Mouse (Mus musculus): ENCODE data around the gene Onecut1. TPM values are rescaled to one million over a fixed set of nuclear protein-coding genes. Genes with fewer than 3 reads are reported as not detected.

The Onecut1 gene
- total RNA-seq, 2 experiments from 2014 or later = 0.14 to 0.16 TPM

DNA sequence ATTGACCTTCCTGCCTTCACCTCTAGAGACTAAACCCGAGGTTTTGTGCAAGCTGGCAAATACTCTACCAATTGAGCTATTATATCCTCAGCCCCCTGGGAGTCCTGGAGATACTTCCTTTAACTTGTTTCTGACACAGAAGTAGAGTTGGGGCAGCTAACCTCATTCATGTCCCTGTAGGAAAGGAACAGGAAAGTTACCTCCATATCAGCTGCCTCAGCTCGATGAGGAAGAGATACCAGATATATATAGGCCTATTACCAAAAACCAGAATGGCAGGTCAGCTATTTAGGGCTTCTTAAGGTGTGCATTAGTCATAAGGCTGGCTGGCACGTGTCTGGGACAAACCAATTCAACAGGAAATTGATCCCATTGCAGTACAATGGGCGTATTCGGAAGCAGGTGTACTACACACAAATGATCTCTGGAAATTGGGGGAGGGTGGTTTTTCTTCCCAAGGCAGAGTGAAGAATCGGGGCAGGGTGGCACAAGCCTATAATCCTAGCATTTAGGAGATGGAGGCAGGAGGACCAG lies 48.6 kb downstream of the Onecut1 start:
- no peak for DNase-seq (ENCODE audit: low spot score in 2 of 2)

DNA sequence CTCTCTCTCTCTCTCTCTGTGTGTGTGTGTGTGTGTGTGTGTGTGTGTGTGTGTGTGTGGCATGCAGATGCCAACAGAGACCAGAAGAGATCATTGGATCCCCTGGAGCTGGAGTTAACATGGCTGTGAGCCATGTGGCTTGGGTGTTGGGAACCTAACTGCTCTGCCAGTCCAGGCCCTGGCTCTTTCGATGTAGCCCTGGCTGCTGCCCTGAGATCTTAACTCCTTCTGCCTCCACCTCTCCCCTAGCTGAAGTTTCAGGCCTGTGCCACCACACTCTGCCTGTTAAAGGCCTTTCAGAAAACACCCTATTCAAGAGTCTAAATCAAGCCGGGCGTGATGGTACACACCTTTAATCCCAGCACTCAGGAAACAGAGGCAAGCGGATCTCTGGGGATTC lies 49.7 kb downstream of the Onecut1 start:
- no peak for DNase-seq (ENCODE audit: low spot score in 2 of 2)

GRCm38 (mm10) chr9:74911919-74912318 lies 50.2 kb downstream of the Onecut1 start:
- no peak for DNase-seq (ENCODE audit: low spot score in 2 of 2)

DNA sequence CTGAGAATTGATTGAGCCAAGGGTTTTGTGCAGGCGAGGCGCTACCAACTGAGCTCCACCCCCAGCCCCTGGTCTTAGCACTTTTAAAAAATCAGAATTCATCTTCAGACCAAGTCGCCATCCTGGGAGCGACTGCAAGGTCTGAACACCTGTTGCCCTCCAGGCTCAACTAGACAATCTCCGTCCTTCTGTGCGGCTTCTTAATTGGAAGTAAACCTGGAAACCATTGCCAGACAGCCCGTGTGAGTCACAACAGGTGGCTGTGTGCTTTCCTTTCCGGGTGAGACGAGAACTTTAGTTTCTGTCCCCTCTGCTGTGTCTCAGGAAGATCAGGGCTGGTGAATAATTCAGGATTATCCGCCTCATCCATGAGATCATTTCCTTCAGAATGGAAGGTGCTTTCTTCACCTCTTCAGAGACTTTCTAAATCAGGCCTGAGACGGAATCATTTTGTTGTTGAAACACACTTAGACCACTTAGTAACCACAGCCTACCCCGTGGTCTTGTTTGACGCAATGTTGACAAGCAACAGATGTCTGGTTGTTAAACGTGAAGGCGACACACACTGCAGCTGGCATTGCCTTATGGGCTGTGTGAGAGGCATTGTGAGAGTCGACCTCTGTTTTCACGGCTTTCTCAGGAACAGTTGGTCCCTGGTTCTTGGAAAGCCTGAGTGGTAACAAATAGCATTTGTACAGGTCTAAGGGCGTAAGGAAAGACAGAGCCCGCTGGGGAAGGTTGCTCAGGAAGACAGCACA lies 51.1 kb downstream of the Onecut1 start:
- no peak for DNase-seq (ENCODE audit: low spot score in 2 of 2)

GRCm38 (mm10) chr9:74915611-74916010 lies 53.9 kb downstream of the Onecut1 start:
- no peak for DNase-seq (ENCODE audit: low spot score in 2 of 2)

GRCm38 (mm10) chr9:74920450-74920849 lies 58.7 kb downstream of the Onecut1 start:
- DNase-seq (ENCODE audit: low spot score in 2 of 2) = no peak

DNA sequence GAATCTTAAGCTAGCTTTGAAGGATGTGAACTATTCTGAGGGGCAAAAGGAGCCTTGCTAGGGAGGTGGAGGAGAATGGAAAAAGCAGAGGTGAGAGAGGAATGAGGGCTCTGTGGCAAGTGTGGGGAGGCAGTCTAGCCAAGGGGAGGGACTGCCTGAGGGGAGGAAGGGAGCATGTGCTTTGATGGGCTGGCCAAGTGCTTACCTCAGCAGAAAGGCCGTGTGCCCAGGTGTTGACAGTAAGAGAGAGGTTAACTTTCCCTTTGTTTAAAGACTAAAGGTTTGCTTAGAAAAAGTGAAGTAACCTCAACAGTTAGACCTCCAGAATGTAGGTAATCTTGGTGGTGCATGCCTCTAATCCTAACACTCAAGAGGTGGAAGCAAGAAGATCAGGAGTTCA lies 59.7 kb downstream of the Onecut1 start:
- no peak for DNase-seq (ENCODE audit: low spot score in 2 of 2)

GRCm38 (mm10) chr9:74922884-74923283 lies 61.2 kb downstream of the Onecut1 start:
- no peak for DNase-seq (ENCODE audit: low spot score in 2 of 2)

- no peak for DNase-seq (ENCODE audit: low spot score in 2 of 2)
Measured at GRCm38 (mm10) chr9:74923291-74923977, 61.7 kb downstream of the Onecut1 start.

DNA sequence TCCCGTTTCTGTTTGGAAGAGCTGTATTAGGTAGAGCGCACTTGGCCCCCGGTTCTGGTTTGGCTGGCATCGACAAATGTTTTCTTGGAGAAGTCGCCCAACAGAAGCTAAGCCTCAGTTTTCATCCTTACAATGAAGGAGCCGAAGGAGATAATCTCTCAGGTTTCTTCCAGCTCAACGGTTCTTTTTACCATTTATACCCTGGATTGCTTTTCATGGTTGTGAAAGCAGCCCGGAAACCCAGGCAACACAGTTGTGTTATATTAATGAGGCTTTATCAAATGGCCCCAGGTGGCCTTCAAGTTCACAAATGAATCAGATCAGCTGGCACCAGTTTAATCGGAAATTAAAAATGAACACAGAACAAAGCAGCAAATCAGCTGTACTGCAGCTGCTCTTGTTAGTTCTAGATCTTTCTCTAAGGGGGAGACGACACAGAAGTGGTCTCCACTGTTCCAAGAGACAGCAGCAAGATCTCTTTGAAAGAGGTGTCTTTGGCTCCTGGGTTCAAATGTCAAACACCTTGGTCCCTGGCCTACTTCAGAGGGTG lies 63.6 kb downstream of the Onecut1 start:
- no peak for DNase-seq (ENCODE audit: low spot score in 2 of 2)

GRCm38 (mm10) chr9:74929981-74930423 lies 68.3 kb downstream of the Onecut1 start:
- no peak for DNase-seq (ENCODE audit: low spot score in 2 of 2)

DNA sequence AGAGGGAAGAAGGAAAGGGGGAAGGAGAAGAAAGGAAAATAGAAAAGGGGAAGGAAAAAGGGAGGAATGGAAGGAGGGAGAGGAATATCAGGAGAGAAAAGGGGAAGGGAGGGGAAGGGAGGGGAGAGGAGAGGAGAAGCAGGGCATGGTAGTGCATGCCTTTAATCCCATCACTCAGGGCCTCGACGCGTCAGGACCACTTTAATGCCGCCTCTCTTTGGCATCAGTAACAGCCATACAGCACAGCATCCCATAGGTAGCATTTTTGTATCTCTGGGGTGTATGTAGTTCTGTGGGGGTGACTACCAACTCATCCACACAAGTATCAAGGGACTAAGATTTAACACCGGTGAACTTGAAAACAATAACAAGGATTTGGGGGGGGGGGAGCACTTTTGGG lies 68.9 kb downstream of the Onecut1 start:
- no peak for DNase-seq (ENCODE audit: low spot score in 2 of 2)

DNA sequence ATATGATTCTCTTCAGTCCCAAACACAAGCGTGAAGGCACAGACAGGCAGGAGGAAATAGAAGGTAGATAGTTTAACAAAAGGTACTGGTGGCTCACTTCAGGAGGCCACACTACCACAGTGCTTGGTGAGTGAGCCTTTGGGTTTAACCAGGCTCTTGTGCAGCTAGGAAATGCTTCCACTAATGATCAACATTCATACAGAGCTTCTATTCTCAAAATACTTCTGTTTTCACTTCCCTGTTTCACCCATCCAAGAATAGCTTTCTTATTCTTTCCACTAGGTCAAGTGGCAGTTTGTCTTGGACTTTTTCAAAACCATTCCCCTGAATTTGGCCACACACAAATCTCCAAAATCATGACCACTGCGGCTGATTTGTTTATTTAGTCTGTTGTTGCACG lies 73.6 kb downstream of the Onecut1 start:
- no peak for DNase-seq (ENCODE audit: low spot score in 2 of 2)

GRCm38 (mm10) chr9:74937761-74938160 lies 76.0 kb downstream of the Onecut1 start:
- no peak for DNase-seq (ENCODE audit: low spot score in 2 of 2)

DNA sequence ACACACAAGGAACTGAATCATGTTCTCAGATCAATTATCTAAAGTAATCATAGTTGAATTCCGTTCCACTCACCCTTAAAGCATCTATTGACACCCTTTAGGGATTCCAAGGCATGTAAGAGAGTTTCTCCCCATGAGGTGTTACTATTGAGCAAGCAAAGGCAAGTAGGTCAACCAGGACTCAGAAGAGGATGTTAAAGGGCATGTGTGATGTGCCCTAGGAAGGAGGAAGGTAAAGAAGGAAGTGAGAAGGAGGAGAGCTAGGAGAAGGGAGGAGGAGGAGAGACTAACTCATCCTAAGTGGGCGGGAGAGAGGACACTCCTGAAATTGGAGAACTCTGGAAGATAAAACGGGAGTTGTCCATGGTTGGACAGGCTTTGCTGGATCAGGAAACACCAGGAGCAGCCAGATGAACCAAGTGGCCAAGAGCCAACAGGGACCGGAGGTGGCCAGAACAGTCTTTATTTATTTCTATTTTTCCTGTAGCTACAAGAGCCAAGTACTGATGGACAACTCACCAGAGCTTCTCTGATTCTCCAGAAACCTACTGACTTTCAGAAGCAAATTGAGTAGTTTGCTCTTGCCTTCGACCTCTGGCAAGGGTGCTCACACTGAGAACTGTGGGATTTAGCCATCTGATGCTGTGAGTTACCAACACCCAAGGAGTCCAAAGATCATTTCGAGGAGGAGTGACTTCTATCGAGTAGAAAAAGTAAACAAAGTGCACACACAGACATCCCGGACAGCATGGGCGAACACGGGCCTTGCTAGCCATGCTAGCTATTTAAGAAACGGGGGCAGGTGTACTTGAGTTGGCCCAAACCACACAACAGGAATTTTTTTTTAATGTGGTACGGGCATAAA lies 77.2 kb downstream of the Onecut1 start:
- DNase-seq (ENCODE audit: low spot score in 2 of 2) = no peak

Other genes with a start within 250 kb of the Onecut1 start
- gene Fam214a, start 91.0 kb downstream of the Onecut1 start, total RNA-seq (2021) = 10 to 100 TPM; 34.2 to 37.9 TPM
- gene Arpp19, start 175.7 kb downstream of the Onecut1 start, total RNA-seq (2021) = 100 to 1,000 TPM; 188 to 198 TPM
- 100 to 1,000 TPM; 200 to 212 TPM for gene Myo5a, start 209.1 kb downstream of the Onecut1 start, total RNA-seq (2021)

All from layer of hippocampus, postnatal 10 days (tissue).